Mouse (Mus musculus): ENCODE data around the gene Cfl2.
"Not testable (repeated sequence)": the region's sequence is repeated elsewhere in the genome, so short reads cannot be mapped to it uniquely, and the experiment has no call there.

Gene Cfl2

GRCm38 (mm10) chr12:54862606-54863535 lies at the start of gene Cfl2:
TSS of gene Cfl2 (minus strand) at chr12:54862877.
- DNase-seq = peak; percentile 90 to 94

- DNase-seq = no peak
These were observed 47.7 kb upstream of the Cfl2 start for GRCm38 (mm10) chr12:54910387-54910786.

- DNase-seq = not testable (repeated sequence)
These were observed 29.9 kb upstream of the Cfl2 start for GRCm38 (mm10) chr12:54892559-54892958.

- DNase-seq = no peak
These were observed 27.7 kb upstream of the Cfl2 start for GRCm38 (mm10) chr12:54890426-54890825.

- DNase-seq = no peak
These were observed 25.0 kb upstream of the Cfl2 start for GRCm38 (mm10) chr12:54887580-54888127.

GRCm38 (mm10) chr12:54879630-54880029 lies 17.0 kb upstream of the Cfl2 start:
- DNase-seq = peak; percentile 66 to 79

GRCm38 (mm10) chr12:54879211-54879610 lies 16.5 kb upstream of the Cfl2 start:
- no peak for DNase-seq

DNA sequence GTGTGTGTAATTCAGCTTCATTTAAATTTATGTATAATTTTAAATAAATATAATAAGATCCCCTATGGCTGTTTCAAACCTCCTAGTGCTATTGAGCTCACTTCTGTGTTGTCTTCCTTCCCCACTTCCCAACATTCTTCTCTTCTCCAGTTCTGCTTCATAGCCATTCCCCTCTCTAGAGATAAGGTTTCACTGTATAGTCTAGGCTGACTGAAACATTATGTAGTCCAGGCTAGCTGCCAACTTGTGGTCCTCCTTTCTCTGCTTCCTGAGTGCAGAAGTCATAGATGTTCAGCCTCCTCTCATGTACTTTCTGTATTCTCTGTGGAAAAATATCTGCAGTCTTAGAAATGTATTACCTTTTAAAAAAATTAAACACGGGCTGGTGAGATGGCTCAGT lies 15.2 kb upstream of the Cfl2 start:
- no peak for DNase-seq

DNA sequence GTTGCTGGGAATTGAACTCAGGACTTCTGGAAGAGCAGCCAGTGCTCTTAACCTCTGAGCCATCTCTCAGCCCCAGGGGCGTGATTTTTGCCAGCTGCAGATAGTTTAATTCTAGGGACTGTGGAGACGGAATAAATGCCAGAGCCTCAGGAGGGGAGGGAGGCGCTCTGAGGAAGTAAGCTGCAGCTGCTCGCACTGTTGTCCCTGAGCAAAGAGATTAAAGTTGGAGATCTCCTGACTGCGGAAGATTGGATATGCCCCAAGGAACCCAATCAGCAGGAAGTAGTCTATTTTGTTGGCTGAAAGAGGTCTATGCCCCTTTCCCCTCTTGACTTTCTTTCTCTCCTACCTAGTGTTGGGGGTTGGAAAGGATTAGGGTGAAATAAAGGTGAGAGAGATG lies 14.2 kb upstream of the Cfl2 start:
- DNase-seq = no peak

GRCm38 (mm10) chr12:54874711-54875110 lies 12.0 kb upstream of the Cfl2 start:
- DNase-seq = no peak

GRCm38 (mm10) chr12:54861991-54862605 lies 579 bp downstream of the Cfl2 start:
- peak in 1 of 2 experiments; percentile 76 for DNase-seq

GRCm38 (mm10) chr12:54859531-54859930 lies 3.1 kb downstream of the Cfl2 start:
- peak; percentile 45 to 76 for DNase-seq

DNA sequence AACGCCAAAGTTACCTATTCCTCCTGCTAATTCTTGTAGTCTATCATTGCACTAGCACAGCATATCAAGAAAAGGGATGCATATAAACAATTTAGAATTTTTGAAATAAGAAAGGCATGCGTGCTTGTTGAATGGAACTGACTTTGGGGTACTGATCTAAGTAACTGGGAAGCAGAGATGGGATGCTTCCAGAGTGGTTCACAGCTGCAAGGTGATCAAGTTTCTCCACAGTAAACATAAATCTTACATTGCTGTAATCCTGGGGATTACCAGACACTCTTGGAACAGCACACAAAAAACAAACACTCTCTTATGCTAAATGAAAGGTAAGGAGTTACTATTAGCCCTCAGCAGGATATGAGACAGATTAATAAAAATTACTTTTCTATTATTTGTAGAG lies 12.1 kb downstream of the Cfl2 start:
- DNase-seq = no peak

GRCm38 (mm10) chr12:54844415-54844814 lies 18.3 kb downstream of the Cfl2 start:
- no peak for DNase-seq

DNA sequence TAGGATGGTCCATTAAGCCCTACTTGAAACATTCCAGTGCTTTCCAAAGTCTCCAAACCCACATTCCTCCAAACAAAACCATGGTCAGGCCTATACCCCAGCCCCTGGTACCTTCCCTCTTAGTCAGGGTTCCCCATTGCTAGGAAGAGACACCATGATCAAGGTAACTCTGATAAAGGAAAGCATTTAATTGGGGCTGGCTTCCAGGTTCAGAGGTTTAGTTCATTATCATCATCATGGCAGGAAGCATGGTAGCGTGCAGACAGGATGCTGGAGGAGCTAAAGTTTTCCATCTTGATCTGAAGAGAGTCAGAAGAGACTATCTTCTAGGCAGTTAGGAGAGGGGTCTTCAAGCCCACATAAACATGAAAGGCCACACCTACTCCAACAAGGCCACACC lies 21.1 kb downstream of the Cfl2 start:
- no peak for DNase-seq

DNA sequence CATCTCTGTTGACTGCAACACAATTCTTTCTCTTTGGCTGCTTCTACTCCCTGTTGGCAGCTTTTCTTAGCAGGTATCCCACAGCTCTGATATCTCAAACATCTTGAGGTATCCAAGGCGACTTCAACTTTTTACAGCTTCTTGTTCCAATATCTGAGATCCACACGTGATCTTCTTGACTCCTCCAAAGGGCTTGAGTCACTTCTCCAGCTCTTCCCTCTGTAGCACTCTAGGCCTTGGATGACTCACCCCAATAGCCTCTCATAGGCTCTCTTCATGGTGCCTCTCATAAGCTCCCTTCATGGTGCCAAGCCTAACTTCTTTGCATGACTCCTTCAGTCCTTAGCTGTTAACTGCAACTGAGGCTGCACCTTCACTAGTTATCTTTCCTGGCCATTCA lies 22.9 kb downstream of the Cfl2 start:
- no peak for DNase-seq

DNA sequence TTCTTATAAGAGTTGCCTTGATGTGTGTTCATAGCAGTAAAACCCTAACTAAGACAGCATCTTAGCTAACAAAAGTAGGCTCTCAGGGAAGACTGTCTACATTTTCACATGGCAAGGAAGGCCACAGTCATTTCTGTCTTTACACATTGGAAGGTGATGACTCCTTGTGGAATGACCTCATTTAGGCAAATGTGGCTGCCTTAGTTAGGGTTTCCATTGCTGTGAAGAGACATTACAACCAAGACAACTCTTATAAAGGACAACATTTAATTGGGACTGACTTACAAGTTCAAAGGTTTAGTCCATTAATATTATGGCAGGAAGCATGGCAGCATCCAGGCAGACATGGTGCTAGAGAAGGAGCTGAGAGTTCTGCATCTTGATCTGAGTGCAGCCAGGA lies 23.7 kb downstream of the Cfl2 start:
- no peak for DNase-seq

DNA sequence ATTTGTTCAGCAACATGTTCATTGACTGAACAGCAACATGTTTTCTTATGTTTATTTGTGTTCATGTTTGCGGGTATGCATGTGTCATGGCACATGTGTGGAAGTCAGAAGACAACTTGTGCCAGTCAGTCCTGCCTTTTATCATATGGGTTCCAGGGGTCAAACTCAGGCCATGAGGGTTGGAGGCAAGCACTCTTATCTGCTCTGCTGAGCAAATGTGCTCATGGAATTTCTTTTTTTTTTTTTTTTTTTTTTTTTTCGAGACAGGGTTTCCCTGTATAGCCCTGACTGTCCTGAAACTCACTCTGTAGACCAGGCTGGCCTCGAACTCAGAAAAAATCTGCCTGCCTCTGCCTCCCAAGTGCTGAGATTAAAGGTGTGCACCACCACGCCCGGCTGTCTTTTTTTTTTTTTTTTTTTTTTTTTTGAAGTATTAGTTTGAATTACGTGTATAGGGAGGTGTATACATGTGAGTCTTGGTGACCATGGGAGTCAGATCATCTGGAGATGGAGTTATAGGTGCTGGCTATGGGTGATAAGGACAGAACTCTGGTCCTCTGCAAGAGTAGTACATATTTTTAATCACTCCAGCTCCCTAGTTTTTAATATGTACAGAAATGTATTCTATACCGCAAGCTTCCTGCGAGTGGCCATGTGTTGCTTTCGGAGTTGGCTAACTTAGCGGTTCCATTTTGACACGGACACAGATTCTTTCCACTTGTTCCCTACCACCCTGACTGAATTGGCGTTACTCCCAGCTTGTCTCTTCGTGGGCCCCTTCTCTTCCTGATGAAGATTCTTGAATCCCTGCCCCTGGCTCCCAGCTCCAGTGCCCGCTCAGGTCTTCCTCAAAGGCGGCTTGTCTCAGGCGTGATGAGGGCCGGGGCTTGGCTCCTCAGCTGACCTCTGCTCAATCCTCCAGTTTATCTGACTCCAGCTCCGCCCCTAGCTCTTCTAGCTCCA lies 26.8 kb downstream of the Cfl2 start:
- peak in 1 of 2 experiments; percentile 20 for DNase-seq

DNA sequence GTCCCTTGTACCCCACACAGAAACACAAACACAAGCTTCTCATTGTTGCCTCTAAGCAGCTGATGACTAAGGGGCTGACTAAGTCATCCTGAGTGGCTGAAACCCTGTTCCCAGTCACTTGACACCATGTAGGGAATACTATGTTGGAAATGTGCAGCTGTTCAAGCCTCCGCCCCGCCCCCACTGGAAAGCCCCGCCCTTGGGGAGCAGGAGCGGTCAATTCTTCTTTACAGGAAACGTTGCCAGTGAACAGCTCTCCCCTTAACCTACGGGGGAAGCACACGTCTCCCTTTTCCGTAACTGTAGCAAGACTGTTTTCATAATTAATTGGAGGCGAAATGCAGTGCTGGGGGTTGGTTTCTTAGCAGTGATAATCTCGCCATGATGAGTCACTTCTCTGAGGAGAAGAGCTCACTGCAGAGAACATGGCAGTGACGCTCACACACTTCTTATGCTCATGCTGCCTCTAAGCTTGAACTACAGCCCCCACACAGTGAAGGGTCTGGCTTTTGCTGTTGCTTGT lies 27.7 kb downstream of the Cfl2 start:
- peak; percentile 44 to 65 for DNase-seq

- DNase-seq = peak; percentile 17 to 22
These were observed 28.7 kb downstream of the Cfl2 start for GRCm38 (mm10) chr12:54833856-54834399.

GRCm38 (mm10) chr12:54831927-54832326 lies 30.8 kb downstream of the Cfl2 start:
- not testable (repeated sequence) for DNase-seq

DNA sequence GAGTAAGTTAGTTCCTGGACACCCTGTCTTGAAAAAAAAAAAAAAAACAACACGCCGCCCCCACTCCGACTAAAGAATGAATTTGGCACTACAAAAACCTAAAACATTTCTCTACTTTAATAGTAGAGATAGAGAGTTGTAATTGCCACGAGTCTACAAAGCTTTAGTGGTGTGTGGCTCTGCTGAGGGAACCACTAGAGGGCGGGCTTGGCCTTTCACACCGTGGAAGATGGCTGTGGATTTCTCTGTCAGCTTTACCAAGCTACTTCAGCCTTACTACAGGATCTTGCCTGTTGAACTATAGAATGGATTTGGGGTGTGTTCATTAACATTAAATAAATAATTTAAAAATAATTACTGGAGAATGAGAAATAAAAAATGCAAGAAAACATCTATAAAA lies 32.1 kb downstream of the Cfl2 start:
- peak; percentile 82 to 91 for DNase-seq
